Mouse (Mus musculus): ENCODE measurements around the gene Atf1.

Atf1 gene

GRCm38 (mm10) chr15:100215092-100215491, 12.5 kb upstream of the Atf1 start:
- no peak for DNase-seq (ENCODE audit: low spot score in 2 of 2)

DNA sequence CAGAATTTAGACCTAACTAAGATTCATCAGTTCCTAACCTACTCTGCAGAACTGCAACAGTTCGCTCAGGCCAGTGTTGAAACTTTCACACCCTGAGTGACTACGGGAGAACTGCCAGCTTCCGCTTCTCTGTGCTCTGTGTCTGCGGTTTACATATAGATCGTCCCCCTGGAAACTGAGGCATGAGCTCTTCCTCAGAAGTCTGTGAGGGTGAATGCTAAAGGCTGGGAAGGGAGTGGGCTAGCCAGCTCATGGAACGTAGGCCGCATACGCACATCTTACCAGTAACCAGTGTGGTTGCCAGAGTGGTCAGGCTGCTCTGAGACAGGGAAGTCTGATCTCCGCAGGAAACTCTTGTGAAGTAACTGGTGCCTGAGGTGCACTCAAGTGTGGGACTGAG, 11.4 kb upstream of the Atf1 start:
- DNase-seq (ENCODE audit: low spot score in 2 of 2), result no peak

DNA sequence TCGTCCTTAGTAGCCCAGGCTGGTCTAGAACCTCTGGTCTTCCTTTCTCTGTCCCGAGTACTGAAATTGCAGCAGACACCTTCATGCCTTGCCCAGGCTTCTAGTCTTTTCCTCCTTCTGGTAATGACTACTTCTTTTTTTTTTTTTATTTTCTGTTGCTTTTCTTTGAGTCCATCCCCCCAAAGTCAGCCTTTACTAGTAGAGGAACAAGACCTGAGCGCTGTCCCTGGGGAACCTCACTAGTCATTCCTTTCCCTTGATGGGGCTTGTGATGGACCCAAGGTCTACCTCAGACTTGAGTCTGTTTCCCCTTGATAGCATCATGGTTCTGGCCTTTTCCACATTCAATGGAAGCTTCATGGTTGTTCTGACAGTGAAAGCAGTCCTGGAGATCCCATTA, 9.6 kb upstream of the Atf1 start:
- no peak for DNase-seq (ENCODE audit: low spot score in 2 of 2)

DNA sequence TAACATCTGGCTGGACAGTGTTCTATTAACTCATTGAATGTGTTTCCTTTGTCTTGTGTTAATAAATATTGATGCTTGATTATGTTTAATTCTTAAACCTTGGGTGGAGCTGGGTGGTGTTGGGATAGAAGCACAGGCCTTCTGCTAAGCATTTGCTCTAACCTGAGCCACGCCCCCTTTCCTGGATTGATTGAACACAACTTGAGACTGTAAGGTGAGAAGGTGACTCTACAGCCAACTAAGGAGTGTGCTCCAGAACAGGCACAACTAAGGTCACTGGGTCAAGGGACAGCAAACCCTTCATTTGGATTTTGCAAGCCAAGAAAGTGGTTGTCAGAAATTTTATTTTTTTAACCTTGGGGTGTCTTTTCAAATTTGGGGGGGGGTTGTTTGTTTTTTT, 8.2 kb upstream of the Atf1 start:
- no peak for DNase-seq (ENCODE audit: low spot score in 2 of 2)

DNA sequence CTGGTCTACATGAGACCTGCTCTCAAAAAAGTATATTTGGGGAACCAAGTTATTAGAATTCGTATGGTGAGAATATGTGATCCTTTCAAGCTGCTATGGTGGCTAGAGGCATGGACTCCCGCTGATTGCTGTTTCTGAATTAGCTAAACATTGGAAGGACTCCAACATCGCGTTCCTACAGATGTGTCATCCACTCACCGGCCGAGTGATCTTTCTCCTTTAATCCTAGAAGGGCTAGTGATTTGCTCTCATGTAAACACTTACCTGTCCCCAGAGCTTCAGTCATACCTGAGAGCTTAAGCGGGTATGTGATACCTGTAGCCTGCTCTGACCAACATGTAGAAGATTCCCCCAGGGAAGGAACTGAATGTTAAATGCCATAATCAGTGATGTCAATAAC, 6.7 kb upstream of the Atf1 start:
- DNase-seq (ENCODE audit: low spot score in 2 of 2), result no peak

DNA sequence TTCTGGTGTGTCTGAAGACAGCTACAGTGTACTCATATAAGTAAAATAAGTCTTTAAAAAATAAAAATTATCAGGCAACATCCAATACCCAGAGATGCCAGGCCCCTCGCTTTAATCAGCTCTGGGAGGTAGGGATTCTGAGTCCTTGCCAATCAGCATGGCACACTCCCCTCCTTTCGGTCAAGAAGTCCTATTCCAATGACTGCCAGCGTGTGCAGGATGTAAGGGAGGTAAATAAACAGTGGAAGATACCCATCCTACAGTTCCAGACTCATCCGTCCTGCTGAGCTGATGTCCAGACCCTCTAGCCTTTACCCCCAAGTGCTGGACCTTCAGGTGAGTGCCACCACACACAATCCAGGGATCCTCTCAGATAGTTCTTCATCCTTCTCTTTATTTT, 2.2 kb upstream of the Atf1 start:
- no peak for DNase-seq (ENCODE audit: low spot score in 2 of 2)

GRCm38 (mm10) chr15:100225891-100226290, 1.7 kb upstream of the Atf1 start:
- DNase-seq (ENCODE audit: low spot score in 2 of 2), result no peak

DNA sequence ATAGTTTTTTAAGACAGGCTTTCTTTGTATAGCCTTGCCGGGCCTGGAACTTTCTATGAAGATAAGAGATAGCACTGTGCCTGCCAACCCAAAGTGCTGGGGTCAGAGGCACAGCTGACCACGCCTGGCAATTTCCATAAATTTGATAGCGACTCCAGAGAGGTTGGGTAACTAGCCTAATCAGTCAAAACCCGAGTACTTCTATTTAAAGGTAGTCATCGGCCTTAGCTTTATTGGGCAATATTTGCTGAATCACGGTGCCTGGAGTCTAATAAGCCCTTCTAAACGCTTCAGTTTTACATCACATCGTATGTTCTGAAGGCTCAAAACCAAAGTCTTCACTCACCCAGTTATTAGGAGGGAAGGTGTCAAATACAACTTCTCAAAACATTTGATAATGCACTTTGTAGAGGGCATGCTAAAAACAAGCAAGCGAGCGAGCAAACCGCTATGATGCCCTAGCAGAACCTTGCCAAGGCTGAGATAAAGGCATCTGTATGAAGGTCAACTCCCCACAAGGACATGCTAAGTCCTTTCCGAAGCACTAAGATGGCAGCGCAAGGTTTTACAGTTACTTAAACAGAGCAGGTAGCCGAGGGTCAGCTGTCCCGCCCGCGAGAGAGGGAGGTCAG, 472 bp upstream of the Atf1 start:
- no peak for DNase-seq (ENCODE audit: low spot score in 2 of 2)

DNA sequence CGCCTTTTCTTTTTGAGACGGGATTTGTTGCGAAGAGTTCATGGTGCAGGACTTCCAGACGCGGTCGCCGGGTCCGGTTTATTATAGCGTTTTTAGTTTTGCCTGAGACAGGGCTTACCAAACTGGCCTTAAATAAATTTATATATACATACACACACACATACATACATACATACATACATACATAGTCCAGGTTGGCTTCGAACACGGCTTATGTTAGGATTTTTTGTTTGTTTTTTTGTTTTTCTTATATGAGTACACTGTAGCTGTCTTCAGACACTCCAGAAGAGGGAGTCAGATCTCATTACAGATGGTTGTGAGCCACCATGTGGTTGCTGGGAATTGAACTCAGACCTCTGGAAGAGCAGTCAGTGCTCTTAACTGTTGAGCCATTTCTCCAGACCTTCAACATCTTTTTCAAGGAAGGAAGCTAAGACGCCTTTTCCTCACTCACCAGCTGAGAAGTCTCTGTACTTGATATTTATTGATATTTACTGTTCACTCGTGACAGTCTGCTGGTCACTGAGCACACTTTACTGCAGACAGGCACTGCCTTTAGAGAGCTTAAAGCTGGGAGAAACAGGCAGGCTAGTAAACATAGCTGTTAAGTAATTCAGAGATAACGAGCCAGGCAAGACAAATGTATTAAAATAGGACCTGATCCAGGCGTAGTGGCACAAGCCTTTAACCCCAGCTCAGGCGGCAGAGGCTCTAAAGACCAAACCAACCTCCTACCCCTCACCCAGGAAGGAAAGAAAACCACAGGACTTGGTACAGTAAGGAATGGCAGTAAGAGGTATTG, 1.1 kb downstream of the Atf1 start:
- DNase-seq (ENCODE audit: low spot score in 2 of 2), result no peak

DNA sequence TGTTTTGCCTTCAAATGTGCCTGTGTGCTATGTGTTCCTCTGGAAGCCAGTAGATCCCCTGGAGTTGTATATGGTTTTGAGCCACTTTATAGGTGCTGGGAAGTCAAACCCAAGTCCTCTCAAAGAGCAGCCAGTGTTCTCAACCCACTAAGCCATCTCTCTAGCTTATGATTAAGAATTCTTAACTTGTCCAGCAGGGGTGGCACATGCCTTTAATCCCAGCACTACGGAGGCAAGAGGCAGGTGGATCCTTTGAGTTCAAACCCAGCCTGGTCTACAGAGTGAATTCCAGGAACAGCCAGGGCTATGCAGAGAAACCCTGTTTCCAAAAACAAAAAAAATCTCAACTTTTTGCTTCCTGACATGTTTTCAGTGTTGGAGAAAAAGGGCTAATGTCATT, 3.0 kb downstream of the Atf1 start:
- DNase-seq (ENCODE audit: low spot score in 2 of 2), result no peak

DNA sequence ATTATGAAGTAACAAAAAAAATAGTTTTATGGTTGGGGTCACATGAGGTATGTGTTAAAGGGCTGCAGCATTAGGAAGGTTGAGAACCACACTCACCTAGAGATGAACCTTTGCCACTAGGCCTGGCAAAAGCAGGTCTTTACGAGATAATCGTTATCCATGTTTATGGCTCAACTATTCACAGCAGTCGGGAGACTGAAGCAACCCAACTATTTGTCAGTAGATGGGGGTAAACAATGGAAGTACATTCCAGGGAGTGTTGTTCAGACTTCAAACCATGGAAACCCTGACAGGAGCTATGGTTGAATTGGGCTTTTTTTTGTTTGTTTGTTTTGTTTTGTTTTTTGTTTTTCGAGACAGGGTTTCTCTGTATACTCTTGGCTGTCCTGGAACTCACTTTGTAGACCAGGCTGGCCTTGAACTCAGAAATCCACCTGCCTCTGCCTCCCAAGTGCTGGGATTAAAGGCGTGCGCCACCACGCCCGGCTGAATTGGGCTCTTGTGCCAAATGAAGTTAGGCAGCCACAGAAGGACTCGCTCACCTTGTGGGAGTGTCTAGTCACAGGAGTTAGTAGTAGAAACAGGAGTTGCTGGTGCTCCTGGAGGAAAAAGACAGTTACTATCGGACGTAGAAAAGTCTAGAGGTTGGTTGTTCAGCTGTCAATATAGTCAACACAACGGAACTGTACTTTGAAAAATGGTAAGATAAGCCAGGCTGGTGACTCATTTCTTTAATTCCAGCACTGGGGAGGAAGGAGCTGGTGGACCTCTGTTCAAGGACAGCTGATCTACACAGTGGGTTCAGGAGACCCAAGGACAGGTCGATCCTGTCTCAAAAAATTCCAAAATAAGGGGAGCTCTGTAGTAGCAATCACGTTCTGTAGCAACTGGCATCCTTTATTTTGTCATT, 4.3 kb downstream of the Atf1 start:
- DNase-seq (ENCODE audit: low spot score in 2 of 2), result no peak

- DNase-seq (ENCODE audit: low spot score in 2 of 2), result peak in 1 of 2 experiments; percentile 53
Measured at GRCm38 (mm10) chr15:100235208-100235965, 7.8 kb downstream of the Atf1 start.

- DNase-seq (ENCODE audit: low spot score in 2 of 2), result no peak
Measured at GRCm38 (mm10) chr15:100236952-100237351, 9.3 kb downstream of the Atf1 start.

- no peak for DNase-seq (ENCODE audit: low spot score in 2 of 2)
Measured at GRCm38 (mm10) chr15:100241780-100242179, 14.2 kb downstream of the Atf1 start.

GRCm38 (mm10) chr15:100245951-100246350, 18.3 kb downstream of the Atf1 start:
- DNase-seq (ENCODE audit: low spot score in 2 of 2), result no peak

- DNase-seq (ENCODE audit: low spot score in 2 of 2), result no peak
Measured at GRCm38 (mm10) chr15:100247296-100247695, 19.7 kb downstream of the Atf1 start.

- no peak for DNase-seq (ENCODE audit: low spot score in 2 of 2)
Measured at GRCm38 (mm10) chr15:100248665-100249433, 21.2 kb downstream of the Atf1 start.

- peak; percentile 44 for DNase-seq (ENCODE audit: low spot score in 2 of 2)
Measured at GRCm38 (mm10) chr15:100251153-100251780, 23.6 kb downstream of the Atf1 start.

GRCm38 (mm10) chr15:100256386-100256785, 28.8 kb downstream of the Atf1 start:
- no peak for DNase-seq (ENCODE audit: low spot score in 2 of 2)

GRCm38 (mm10) chr15:100257305-100257704, 29.7 kb downstream of the Atf1 start:
- DNase-seq (ENCODE audit: low spot score in 2 of 2), result no peak
